Mouse (Mus musculus) frontal cortex, postnatal 14 days (tissue): ENCODE measurements around the gene Cebpa.

Source experiments
- DNase-seq, 2 experiments: peaks; one replicate each; pipeline ENCODE4 v3.0.0; 2022; ENCODE audit warnings: low spot score in 2 of 2

The Cebpa gene

DNA sequence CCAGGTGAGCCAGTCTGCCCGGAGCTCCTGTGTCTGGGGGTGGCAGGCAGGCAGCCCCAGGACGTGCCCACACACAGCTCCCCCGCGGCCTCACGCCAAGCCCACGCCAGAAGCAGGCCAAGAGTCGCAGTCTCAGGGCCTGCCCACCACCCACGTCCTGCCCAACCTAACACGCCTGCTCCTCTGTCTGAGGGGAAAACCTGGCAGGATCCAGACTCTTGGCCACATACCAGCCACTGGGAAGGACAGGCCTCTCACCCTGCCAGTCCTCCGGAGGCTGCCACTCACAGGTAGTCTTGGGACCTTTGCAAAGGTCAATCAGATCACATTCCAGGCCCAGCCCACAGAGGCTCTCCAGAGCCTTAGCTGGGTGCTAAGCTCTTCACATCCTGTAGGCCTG, 27.2 kb downstream of the Cebpa start:
- no peak for DNase-seq

DNA sequence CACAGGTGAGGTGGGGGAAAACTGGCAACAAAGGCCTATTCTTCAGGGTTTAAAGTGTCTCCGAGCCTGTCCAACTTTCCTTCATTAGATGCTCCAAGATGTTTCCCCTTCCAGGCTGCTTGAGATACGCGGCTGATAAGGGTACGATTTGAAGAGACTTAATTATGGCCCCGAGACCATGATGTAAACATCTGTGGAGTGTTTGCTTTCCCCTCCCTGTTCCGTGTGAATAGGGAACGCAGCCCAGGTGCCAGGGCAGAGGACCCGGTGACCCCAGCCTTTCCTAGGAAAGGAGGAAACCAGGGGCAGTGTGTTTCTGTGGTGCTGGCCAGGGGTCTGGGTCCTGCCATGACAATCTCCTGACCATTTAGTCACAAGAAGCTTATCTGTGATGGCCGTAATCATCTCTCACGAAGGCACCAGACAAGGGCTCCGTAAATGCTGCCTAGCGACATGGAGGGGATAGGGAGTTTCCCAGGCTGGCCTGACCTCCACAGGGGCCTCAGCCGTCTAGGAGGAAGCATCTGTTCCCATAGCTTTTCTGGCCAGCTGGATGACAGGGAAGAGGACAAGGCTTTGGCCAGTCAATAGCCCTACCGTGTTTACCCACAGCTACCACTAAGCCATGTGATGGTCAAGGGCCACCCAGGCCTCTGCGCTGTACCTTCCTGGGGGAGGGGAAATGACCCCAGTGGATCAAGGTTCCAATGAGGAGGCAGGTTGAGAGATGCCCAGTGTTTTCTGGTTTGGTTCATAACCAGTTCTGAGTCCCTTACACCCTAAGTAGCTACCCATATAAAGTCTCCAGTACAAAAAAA, 30.7 kb downstream of the Cebpa start:
- no peak for DNase-seq

DNA sequence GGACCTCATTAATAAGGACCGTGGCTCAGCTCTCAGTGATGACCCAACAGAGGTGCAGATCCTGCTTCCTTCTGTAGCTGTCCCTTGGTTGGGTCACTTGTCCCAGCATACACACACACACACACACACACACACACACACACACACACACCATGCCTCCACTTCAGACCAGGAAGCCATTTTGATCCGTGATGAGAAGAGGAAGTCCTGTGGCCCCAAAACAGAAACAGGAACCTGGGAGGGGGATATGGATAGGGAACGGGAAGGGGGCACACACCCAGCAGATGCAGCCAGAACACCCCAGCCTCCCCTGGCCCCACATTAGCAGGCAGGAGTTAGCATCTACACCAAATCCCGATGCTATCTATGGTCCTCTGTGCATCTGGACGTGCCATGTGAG, 31.8 kb downstream of the Cebpa start:
- no peak for DNase-seq

DNA sequence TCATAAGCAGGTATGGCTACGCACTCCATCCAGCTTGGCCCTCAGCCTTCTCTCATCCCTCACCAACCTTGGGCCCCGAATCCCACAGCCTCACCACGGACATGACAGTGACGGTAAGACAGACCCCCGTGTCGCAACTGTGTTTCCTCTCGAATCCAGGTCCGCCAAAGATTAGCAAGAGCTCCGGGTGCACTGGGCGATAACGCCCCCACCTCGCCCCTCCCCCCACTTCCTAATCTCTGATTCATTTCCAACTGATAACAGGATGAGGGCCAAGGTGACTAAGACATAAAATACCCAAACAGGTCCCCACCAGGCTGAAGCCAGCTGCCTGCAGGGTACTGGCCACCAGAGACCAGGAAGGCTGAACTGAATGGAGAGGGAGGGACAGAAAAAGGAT, 35.4 kb downstream of the Cebpa start:
- no peak for DNase-seq

DNA sequence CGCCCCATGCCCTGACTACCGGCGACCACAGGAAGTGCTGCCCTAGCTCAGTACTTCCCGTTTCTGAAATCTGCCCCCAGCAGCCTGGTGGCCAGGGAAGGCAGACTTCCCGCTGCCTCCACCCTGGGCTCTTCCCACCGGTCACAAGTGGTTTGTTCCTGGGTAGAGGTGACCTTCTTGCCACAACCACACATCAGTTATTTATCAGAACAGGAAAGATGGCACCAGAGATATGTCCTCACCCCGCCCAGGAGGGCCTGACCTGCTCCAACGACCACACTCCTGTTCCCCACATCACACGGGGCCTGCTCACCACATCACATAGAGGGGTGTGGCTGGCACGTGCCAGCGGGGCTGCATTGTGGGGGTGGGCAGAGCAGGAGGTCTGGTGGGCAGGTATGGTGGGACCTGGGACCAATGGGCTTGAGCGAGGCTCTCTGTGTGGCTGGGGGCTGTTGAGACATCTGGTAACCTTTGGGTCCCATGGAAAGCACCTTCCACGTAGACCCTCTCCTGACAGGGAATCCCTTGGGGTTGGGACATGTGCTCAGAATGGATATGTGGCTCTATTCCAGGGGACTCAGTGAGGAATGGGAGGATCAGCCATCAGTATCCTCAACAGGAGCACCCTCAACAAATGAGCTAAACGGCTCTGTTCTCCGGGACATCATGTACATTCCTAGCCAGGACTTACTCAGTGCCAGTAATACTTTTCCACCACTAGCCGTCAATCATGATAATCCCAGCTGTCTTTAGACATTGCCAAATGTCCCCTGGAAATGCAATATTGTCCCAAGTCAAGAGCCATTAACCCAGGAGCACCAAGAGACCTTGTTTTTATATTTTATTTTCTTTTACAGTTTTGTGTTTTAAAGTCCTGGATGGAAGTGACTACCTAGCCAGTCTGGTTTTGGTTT, 37.7 kb downstream of the Cebpa start:
- no peak for DNase-seq

DNA sequence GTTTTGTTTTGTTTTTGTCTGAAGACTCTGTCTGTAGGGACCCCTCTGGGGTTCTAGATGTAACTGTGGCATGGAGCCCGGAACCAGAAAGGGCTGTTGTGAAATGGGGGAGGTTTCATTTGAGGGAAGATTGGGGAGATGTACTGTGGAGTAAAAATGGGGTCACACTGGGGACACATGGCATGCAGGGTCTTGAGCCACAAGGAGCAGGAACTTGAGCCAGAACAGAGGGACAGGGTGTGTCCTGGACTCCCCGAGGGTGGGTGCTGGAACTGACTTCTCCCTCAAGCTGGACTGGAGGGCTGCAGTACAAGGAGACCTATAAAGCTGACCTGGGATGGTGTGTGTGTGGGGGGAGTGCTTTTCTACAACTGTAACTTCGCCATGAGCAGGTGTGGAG, 38.4 kb downstream of the Cebpa start:
- DNase-seq: no peak

DNA sequence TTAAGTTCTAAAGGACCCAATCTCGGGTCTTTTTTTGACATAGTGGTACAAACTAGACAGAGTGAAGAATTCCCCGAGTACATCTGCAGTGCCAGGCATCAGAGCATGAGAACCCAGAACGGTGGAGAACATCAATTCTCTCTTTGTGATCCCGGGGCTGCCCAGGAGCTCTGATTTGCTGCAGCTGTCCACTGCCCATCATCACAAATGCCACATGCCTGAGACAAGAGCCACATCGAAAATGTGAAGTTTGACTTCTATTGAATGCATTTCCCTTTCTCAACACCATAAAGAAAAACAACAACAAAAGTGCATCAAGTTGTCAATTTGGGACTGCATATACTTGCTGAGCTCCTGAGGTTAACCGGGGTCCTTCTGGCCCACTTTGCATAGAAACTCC, 43.4 kb downstream of the Cebpa start:
- no peak for DNase-seq

DNA sequence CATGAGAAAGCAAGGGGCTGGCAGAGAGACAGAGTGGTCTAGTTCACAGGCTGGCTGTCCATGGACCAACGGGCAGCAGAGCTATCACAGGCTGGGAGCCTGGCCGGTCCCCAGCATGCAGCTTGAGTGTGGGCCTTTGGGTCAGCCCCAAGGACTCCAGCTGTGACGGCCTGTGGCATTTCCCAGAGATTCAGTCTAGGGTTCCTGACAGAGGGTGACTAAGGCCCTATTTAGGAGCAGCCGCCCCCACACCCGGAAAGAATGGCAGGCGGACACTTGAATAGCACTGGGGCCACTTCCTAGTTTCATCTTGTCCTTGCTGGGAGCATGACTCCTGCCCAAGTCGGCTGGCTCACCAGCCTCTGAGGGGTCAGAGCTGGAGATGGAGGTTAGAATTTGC, 44.5 kb downstream of the Cebpa start:
- DNase-seq: no peak

DNA sequence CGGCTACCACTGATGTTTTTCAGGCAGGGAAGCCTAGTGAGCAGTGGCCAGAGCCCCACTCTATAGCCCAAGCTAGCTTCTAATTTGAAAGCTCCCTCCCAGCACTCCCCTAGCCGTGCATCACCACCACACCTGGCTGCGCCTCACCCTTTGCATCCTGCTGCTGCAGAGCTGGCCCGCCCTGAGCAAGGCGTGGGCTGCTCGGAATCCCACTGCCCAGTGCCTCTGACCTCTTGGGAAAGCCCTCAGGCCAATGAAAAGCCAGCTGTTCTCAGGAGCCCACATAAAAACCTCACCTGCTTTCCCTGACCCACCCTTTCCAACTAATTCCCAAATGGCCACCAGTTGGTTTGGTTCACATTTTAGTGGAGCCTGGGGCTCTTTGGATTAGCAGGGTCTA, 45.0 kb downstream of the Cebpa start:
- no peak for DNase-seq

DNA sequence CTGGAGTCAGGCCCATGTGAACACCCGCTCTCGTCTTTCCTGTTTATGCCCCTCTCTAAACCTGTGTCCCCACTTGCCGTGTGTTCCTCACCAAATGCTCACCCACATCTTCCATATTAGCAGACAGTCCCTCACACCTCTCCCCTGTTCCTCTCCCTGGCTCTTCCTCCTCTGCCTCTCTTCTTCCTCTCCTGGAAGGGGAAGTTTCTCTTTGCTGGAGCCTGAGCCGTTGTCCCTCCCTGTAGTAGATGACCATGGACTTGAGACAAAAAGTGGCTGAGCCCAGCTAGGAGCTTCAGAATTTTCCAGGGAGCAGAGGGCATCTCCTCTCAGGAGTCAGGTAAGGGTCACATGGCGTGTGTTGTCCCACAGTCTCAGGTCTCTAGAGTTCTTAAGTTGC, 47.9 kb downstream of the Cebpa start:
- no peak for DNase-seq

DNA sequence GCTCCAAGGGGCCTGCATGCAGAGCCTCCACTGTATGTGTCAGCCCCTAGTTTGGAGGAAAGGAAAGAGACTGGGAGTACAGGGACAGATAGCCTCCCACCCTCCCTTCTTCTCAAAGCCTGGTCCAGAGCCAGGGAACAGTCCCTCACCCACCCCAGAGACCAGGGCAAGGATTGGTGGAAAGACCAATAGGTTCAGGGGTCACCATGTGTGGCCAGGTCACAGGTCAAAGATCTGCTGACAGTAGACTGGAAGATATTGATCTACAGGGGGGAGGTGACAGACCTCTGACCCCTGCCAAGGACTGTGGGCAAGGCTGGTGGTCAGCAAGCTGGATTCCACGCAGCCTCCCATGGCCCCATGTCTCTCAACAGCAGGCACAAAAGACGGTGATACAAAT, 48.8 kb downstream of the Cebpa start:
- no peak for DNase-seq

DNA sequence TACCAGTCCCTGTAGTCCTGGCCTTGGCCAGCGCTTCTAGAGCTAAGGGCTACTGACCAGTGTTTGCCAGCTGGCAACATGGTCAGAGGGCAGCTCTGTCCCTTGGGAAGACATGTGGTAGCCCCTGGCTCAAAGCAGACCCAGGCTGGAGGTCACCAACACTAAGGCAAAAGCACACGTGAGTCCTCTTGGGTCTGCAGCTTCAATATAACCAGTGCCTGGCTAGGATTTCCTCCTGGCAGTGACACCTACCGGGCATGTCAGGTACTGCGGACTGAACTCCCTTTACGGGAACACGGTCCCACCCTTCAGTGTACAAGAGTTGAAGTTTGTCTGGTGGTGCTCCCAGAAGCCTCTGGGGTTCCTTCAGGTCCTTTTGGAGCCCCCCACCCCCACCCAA, 50.2 kb downstream of the Cebpa start:
- peak; percentile 74 to 93 for DNase-seq
